Mouse (Mus musculus) left cerebral cortex, adult 18-20 months (tissue): ENCODE results near the gene Grap2. TPM values are rescaled to one million over a fixed set of nuclear protein-coding genes. Genes with fewer than 3 reads are reported as not detected.

Experiments
- DNase-seq, 2 experiments: peaks; one replicate each; pipeline ENCODE4 v3.0.0; 2021 to 2022; ENCODE audit warnings: low spot score in 2 of 2, mixed read lengths in 1 of 2
- long read RNA-seq, 2 experiments: library from polyadenylated mRNA; stranded (forward); transcript quantifications; one replicate each; pipeline ENCODE4 v2.0.0; 2021
- total RNA-seq, 2 experiments: library from RNA; stranded (reverse); gene quantifications; 2 replicates each; pipeline ENCODE4 v1.2.3; 2021

The Grap2 gene
- under 1 TPM; 0.33 to 0.56 TPM for total RNA-seq
- long read RNA-seq, experiment 1: 0 reads
- long read RNA-seq, experiment 2, partial matches to known transcripts: 0 of 1 reads
- long read RNA-seq, experiment 2, other reads (novel, unspliced or antisense): 1 of 1 reads

GRCm38 (mm10) chr15:80572291-80572690, at the start of gene Grap2:
TSS of gene Grap2 (plus strand) at chr15:80572594.
- no peak for DNase-seq

DNA sequence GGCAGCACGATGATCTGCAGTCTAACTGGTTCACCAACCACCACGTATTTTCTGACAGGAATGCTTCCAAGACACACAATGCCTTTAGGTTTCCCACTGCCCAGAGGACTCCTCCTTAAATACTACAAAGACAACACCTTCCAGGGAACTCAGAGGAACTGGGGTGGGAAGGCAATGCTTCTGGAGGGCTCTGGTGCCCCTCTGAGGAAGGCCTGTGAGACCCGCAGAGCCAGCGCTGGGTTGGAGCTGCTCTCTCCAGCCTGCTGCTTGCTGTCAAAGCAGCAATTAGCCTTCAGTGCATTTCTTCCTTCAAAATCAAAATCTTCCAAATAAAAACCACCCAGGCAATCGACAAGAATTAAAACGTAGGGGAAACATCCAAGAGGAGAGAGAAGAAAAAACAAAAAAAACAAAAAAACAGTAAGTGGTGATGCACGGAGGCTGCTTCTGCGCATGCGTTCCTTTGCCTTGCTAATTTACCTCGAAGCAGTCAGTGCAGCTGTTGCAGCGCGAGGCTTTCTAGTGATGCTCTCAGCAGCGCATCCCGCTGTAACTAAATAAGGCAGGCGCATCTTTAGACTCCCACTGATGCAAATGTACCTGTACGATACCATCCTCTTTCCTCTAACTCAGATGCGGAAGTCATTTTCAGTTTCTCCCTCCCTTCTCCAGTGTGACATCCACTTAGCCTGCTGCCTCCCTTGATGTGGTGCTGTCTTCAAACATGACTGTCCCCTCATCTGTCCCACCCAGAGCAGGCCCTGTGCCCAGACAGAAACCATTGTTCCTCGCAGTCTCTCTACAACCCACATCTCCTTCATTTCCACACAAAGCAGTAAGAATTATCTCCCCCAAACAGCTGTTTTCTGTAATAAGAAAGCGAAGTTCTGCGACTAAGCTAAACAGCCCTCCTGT, 42.2 kb upstream of the Grap2 start:
- peak; percentile 39 to 51 for DNase-seq

DNA sequence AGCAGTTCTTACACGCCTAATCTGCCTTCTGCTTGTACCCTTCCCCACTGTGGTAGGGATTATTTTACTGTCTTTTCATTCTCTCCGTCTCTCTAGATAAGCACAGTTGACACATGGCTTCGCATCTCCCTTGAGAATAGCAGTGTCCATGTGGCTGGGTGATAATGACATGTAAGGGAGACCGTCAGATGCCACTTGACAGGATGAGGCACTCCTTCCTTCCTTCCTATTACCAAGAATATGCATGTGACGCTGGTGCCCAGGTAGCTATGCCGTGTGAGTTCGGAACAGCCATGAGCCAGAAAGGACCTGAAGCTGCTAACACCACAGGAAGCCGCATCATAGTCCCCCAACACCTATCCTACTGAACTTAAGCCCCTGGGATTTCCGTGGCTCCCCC, 41.4 kb upstream of the Grap2 start:
- no peak for DNase-seq

GRCm38 (mm10) chr15:80532281-80533072, 39.9 kb upstream of the Grap2 start:
- DNase-seq: no peak

DNA sequence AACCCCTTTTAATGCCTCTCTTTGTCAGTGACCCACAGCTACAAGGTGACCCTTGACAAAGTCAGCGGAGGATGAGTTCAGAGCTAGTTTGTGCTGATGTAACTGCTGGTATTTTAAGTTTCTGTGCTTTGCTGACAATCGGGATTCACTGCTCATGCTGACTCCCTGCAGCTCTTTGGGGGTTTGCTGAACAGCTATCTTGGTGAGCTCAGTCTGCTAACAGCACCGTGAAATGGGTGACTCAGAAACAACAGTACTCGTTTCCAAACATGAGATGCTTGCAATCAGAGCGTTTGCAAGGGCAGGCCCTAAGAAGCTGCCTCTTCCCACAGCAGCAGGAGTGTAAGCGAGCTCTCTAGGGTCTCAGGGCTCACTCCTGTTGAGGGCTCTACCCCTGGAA, 39.1 kb upstream of the Grap2 start:
- peak in 1 of 2 experiments; percentile 15 for DNase-seq

DNA sequence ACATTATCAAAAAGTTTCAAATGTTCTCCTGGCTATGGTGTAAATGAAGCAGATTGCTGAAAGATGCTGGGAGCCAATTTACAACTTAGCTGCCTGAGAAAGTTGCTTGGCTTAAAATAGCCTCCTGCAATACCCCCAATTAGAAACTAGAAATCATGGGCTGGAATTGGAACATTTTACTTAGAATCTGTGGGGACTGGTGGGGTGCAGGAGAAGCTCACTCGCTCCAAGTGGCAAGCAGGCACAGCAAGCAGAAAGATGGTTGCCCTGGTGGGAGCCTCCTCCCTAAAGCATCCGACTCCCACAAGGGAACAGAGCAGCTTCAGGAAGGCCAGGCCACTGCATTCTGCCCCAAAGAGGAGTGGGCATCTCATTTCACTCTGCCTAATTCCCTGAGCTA, 36.3 kb upstream of the Grap2 start:
- DNase-seq: no peak

DNA sequence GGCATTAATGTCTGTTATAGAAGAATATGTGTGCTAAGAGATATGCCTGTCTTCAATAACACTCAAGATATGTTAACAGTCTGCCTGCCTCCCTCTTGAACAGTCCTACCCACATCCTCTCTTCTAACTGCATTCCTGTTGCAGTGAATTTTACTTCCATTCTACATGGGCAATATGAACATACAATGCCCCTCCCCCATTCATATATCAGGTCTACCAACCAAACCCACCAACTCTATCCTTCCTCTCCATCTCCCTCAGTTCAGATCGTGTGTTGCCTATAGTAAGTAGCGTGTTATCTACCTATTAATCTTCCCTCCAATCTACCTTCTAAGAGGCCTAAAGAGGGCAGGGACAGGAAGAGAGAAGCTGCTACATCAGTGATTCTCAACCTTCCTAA, 34.3 kb upstream of the Grap2 start:
- DNase-seq: no peak

GRCm38 (mm10) chr15:80538671-80539340, 33.6 kb upstream of the Grap2 start:
- no peak for DNase-seq

- no peak for DNase-seq
Observed at GRCm38 (mm10) chr15:80544115-80544514, 28.3 kb upstream of the Grap2 start.

GRCm38 (mm10) chr15:80545430-80545829, 27.0 kb upstream of the Grap2 start:
- no peak for DNase-seq

- DNase-seq: no peak
Observed at GRCm38 (mm10) chr15:80554860-80555822, 17.3 kb upstream of the Grap2 start.

- no peak for DNase-seq
Observed at GRCm38 (mm10) chr15:80556021-80556420, 16.4 kb upstream of the Grap2 start.

- DNase-seq: no peak
Observed at GRCm38 (mm10) chr15:80557745-80558144, 14.6 kb upstream of the Grap2 start.

- DNase-seq: no peak
Observed at GRCm38 (mm10) chr15:80559534-80559933, 12.9 kb upstream of the Grap2 start.

GRCm38 (mm10) chr15:80559978-80560377, 12.4 kb upstream of the Grap2 start:
- no peak for DNase-seq

DNA sequence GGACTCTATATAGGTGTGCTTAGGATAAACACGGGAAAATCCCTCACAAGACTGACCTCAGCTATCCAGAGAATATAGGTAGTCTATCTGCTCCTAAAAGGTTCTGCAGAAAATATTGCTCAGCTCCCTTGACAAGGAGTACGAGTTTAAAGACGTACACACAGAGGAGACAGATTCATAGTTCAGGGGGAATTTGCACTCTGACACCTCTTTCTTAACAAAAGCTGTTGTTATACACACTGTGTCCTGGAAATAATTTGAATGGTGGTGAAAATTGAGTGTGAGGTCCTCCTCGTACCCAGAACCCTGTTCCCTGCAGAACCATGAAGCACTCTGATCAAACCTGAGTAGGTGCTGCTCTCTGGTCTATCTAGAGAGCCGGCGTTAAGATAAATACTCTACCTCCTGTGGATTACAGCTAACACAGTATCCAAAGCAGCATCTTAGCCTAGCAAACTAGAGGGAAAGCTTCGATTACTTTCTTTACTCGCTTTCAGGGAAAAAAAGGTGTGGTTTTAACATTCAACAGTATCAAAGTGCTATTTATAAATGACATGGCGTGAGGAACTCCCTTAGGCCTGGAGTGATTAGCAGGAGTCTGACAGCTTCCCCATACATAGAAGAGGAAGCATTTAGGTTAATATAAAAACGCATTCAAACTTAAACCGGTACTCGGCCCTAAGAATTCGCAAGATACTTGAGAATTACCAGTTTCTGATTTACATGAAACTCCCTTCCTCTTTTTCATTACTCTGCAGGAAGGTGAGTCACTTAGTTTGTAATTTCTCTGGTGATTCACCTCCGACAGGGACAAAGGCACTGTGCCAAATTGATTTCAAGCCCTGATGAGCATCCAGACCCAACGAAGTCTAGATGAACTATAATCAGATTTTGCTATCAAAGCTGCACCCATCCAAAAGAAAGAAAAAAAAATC, 11.5 kb upstream of the Grap2 start:
- no peak for DNase-seq

DNA sequence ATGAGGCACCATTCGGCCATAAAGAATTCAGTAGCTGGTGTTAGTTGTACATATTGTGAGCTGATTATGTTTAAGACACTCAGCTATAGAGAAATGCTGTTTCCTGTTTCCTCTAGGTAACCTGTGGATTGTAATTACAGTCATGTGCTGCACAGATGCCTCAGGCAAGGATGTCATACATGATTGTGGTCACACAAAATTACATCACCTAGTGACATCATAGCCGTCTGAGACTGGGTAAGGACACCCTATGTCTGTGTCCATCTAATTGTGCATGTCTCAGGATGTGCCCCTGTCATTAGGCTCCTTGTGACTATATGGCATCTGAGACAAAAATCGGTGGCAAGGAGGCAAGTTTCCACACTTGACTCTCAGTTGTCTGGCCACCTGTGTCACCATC, 9.9 kb upstream of the Grap2 start:
- DNase-seq: no peak

DNA sequence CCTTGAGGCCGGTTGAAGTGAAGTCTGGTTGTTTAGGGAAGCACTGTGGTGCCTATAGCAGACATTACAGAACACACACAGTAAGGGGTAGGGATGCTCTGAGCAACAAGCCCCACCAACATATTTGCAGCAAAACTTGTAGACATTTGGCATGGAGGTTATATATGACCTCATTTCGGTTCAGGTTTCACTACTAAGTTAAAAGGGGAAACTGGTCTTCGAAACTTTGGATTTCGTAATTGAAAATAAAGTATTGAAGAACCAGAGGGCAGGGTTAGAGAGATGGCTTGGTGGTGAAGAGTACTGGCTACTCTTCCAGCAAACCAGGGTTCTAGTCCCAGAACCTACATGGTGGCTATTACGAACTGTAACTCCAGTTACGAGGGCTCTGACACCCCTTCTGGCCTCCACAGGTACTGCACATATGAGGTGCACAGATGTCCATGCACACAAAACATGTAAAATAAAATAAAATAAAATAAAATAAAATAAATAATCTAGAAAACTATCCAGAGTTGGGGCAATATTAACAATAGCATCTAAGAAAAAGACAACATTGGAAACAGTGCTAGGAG, 8.7 kb upstream of the Grap2 start:
- DNase-seq: no peak
